Mouse (Mus musculus) liver, embryonic 12.5 days (tissue): ENCODE data around the gene Ino80b. TPM values are rescaled to one million over a fixed set of nuclear protein-coding genes. Genes with fewer than 3 reads are reported as not detected.
A peak's percentile ranks its signal among the peaks of the same experiment; 100 is the strongest.

ENCODE experiments used
- ATAC-seq: fragments of 200-750 bp; cut with Nextera tagmentation; 2 replicates; pipeline ENCODE4 v1.8.0; 2017; ENCODE audit warnings: moderate number of reproducible peaks, mild to moderate bottlenecking, moderate library complexity
- H3K27ac ChIP-seq: fragments of 300-500 bp; sonication (generic); 2 replicates; pipeline ENCODE4 v1.5.1; 2016; ENCODE audit warnings: mild to moderate bottlenecking
- H3K27me3 ChIP-seq: fragments of 300-500 bp; sonication (generic); replicated peaks from 2 replicates; pipeline ENCODE4 v1.6.1; 2016; ENCODE audit warnings: mild to moderate bottlenecking, moderate library complexity
- H3K36me3 ChIP-seq: fragments of 300-500 bp; sonication (generic); 2 replicates; pipeline ENCODE4 v1.6.1; 2016; ENCODE audit warnings: mild to moderate bottlenecking, moderate library complexity
- H3K4me1 ChIP-seq: fragments of 300-500 bp; sonication (generic); 2 replicates; pipeline ENCODE4 v1.6.1; 2016
- H3K4me2 ChIP-seq: fragments of 300-500 bp; sonication (generic); 2 replicates; pipeline ENCODE4 v1.6.1; 2016; ENCODE audit warnings: mild to moderate bottlenecking, moderate library complexity
- H3K4me3 ChIP-seq: fragments of 300-500 bp; sonication (generic); 2 replicates; pipeline ENCODE4 v1.5.1; 2016; ENCODE audit warnings: mild to moderate bottlenecking, moderate library complexity
- H3K9ac ChIP-seq: fragments of 300-500 bp; sonication (generic); 2 replicates; pipeline ENCODE4 v1.6.1; 2016; ENCODE audit warnings: mild to moderate bottlenecking, moderate library complexity
- H3K9me3 ChIP-seq: fragments of 300-500 bp; sonication (generic); replicated peaks from 2 replicates; pipeline ENCODE4 v1.6.1; 2016; ENCODE audit warnings: mild to moderate bottlenecking, moderate library complexity
- WGBS: fragments of 180-500 bp; shearing (Covaris S2); methylation state at CpG from one replicate; pipeline ENCODE4 v1.1.7; 2016; ENCODE audit not compliant: insufficient replicate concordance; 5-methylcytosine and 5-hydroxymethylcytosine counted together
- polyA plus RNA-seq: library from polyadenylated mRNA; unstranded; fragments of >200 nt; fragmentation: Nextera tagmentation; extraction: Ambion mirVana; gene quantifications from 2 replicates; pipeline ENCODE4 v1.2.1, GENCODE M21; 2016

The Ino80b gene
- polyA plus RNA-seq, 1 experiment from 2014 or later, result 12.1 TPM

DNA sequence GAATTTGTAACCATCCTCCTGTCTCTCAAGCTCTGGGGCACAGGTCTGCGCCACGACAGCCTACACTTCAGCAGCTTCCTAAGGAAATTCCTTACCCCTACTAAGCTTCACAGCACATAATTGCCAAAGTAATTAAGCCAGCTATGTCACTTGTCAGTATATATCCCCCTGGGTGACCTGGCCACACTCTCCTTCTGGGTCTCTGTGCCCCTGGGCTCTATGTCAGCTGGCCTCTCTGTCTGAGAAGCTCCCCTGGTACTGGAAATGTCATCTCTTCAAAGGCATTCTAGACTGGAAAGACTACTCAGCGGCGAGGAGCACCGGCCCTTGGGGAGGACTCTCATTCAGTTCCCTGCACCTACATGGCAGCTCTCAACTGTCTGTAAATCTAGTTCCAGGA, 2.3 kb downstream of the Ino80b start:
- Histone ChIP-seq H3K36me3 (peaks cover 27% of the 10 kb centered on the region), H3K4me1 (peaks cover 60% of the 10 kb centered on the region), H3K27ac (no peak overlapping the region; the same call in 1 of the 2 replicates), H3K27me3 (no peaks in the 10 kb centered on the region), H3K9ac (peak overlapping the region; percentile 88; the same call in 1 of the 2 replicates), H3K4me2 (peak overlapping the region; percentile 95), H3K9me3 (no peaks in the 10 kb centered on the region), H3K4me3 (peak overlapping the region; percentile 74)
- ATAC-seq, result no peak
- 92% methylated on average over 5 of the region's 5 CpGs for WGBS

DNA sequence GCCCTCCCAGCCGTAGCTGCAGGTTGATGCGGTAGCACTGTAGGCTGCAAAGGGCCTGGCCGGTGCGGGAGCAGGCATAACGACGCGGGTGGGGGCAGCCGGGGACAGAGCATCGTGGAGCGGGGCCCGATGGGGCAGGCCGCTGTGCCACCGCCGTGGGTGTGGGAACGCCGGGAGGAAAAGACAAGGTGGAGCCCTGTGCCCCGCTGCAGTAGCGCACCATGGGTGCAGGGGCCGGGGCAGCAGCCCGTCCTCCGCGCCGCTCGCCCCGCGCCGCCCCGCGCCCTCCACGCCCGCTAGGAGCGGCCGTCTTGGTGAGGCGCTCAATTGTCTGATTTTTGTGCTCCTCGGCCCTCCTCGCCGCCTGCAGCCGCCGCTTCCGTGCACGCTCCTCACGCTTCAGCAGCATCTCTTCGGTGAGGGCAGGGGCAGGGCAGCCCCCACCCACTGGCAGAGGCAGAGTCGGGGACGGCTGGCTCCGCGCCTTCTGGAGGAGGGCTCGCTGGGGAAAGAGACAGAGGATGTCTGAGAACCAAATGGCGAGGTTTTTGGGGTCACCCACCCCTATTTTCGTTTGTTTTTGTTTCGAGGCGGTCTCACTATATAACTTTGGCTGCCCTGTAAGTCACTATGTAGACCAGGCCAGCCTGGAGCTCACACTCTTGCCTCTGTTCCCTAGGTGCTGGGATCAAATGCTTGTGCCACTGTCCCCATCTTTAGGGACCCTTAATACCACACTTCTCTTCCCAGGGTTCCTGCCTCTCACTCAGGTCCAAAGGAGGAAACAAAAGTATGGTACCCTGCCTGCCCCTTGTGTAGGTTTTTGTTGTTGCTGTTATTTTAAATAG, 3.1 kb downstream of the Ino80b start:
- 2% methylated on average over 52 of the region's 52 CpGs for WGBS
- Histone ChIP-seq H3K27ac (peak overlapping the region; percentile 96), H3K27me3 (no peaks in the 10 kb centered on the region), H3K36me3 (peaks cover 36% of the 10 kb centered on the region), H3K4me1 (peaks cover 69% of the 10 kb centered on the region), H3K9me3 (no peaks in the 10 kb centered on the region), H3K4me2 (peak overlapping the region; percentile 95), H3K9ac (peak overlapping the region; percentile 88), H3K4me3 (peak overlapping the region; percentile 74)
- peak; percentile 40 for ATAC-seq

DNA sequence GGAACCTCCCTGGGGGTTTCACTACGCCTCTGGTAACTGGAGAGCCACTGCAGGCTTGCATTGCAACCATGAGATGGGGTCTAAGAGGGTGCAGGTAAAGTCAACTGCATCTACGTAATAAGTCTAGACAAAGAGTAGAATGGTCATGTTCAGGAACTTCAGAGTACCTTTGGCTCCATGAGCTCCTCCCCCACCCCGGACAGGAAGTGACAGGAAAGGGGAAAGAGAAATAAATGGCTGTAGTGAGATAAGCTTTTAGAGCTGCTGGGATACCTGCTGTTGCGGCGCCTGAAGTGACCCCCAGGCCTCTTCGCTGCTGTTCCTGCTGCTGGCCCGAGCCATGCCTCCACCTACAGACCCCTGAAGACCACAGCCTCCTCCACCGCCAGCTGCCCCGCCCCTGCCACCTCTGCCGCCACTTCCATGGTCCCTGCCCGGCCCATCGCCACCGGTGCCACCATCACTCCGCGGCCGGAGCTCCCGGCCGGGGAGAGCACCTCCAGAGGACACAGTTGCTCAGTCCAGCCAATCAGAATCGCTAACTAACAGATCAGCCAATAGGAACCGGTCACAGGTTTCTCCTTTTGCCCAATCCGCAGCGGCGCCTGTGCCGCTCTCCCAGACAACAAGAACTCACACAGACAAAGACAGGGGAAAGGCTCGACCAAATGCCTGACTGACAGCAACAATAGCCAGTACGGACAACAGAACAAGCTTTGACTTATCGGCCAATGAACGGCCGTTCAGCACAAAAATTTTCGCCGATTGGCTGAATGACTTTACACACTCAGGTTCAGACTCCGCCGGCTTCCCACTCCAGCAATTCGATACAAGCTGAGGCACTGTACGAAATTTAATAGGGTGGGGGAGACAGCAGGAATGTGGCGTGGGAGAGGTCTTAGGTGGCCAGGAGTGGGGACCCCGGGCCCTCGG, 4.0 kb downstream of the Ino80b start, which contains the start of gene Wbp1:
TSS of gene Wbp1 (minus strand) at position 630 of the 933 bp plus-strand sequence.
- no peaks in the 10 kb centered on the region for H3K9me3 ChIP-seq
- H3K36me3 ChIP-seq, result peaks cover 42% of the 10 kb centered on the region
- no peaks in the 10 kb centered on the region for H3K27me3 ChIP-seq
- H3K4me3 ChIP-seq, result peak within 1 kb of the TSS; percentile 74
- under 1% methylated on average over 38 of the region's 38 CpGs for WGBS
- peak within 1 kb of the TSS; percentile 95 for H3K4me2 ChIP-seq
- H3K9ac ChIP-seq, result peak within 1 kb of the TSS; percentile 88
- peaks cover 78% of the 10 kb centered on the region for H3K4me1 ChIP-seq
- H3K27ac ChIP-seq, result peak within 1 kb of the TSS; percentile 96
- peak; percentile 90 for ATAC-seq

DNA sequence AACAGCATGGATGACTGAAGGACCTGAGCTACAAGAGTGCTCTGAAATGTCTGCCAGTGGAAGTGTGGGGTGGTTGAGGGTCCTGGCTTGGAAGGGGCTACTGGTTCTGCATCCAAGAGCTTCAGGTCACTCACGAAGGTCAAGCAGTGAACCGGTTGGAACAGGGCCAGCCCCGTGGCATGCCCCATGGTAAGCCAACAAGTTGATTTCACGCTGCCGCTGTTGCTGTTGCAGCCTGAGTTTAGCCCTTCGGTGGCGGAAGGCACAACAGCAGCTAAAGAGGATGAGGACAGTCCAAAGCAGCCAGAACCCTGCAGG, 5.5 kb downstream of the Ino80b start:
- H3K4me3 ChIP-seq, result peak overlapping the region; percentile 74

DNA sequence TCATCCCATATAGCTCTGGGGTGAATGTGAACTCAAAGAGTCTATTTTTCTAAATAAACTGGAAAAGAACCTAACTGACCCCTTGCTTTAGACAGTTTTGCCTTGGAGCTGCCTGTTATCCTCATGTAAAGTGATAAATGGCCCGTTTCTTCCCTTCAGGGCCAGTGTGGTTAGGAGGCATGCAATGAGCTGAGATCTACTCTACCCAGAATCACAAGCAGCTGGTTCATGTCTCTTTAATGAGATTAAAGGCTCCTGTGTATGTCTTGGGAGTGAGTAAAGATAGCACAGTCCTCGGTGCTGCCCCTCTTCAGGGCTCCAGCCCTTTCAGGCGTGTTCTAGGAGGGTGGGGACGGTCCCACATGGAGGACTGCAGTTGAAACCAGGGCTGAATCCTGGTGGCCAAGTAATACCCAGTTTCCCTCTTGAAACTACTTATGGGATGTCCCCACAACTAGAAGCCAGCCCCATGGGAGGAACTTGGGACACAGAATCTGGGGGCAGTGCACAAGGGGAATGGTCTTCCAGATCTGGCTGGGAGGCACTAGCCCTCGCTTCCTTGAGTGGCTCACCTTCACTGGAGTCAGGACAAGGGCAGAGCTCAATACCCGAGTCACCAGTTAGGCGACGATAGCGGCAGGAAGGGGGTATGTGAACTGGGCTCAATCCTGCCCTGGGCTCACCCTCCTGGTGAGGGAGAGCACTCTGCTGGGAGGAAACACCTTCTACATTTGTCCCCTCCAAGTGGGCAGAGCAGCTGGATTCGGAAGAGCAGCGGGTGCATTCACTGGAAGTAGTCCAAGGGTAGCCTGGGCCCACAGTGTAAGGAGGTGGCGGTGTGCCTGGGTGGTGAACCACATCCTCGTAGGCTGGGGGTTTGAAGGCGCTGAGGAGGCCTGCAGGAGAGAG, 6.2 kb downstream of the Ino80b start:
- peak overlapping the region; percentile 95 for H3K4me2 ChIP-seq
- H3K9me3 ChIP-seq, result no peaks in the 10 kb centered on the region
- peaks cover 80% of the 10 kb centered on the region for H3K4me1 ChIP-seq
- peaks cover 42% of the 10 kb centered on the region for H3K36me3 ChIP-seq
- no peak for ATAC-seq
- peak overlapping the region; percentile 88; the same call in 1 of the 2 replicates for H3K9ac ChIP-seq
- 0 out of 2 replicates have a peak overlapping the region, but pooled peaks have one; percentile 74 for H3K4me3 ChIP-seq
- peak overlapping the region; percentile 96 for H3K27ac ChIP-seq
- no peaks in the 10 kb centered on the region for H3K27me3 ChIP-seq
- 67% methylated on average over 14 of the region's 14 CpGs for WGBS

More for the DNA sequence above, 5.5 kb downstream of the Ino80b start:
- ATAC-seq, result no peak
- WGBS, result 77% methylated on average over 7 of the region's 7 CpGs
- Histone ChIP-seq H3K4me2 (peak overlapping the region; percentile 95), H3K4me1 (peaks cover 79% of the 10 kb centered on the region), H3K9me3 (no peaks in the 10 kb centered on the region), H3K27me3 (no peaks in the 10 kb centered on the region), H3K36me3 (peaks cover 42% of the 10 kb centered on the region), H3K9ac (peak overlapping the region; percentile 88), H3K27ac (peak overlapping the region; percentile 96)

DNA sequence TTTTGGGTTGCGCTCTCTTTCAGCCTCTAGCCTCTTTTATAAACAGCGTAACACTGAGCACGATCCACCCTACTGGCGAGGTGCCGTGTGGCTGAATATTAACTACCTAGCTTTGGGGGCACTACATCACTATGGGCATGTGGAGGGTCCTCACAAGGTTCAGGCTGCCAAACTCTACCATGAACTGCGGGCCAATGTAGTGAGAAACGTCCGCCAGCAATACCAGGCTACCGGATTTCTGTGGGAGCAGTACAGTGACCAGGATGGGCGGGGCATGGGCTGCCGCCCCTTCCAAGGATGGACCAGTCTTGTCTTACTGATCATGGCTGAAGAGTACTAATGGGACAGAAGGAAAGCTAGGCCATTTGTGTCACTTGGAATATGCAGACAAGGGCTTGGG, 6.9 kb downstream of the Ino80b start:
- Histone ChIP-seq H3K36me3 (peaks cover 38% of the 10 kb centered on the region), H3K4me3 (no peak overlapping the region), H3K9me3 (no peaks in the 10 kb centered on the region), H3K27me3 (no peaks in the 10 kb centered on the region), H3K4me2 (no peak overlapping the region), H3K4me1 (peaks cover 80% of the 10 kb centered on the region), H3K27ac (peak overlapping the region; percentile 0; the same call in 1 of the 2 replicates), H3K9ac (no peak overlapping the region)
- WGBS, result 79% methylated on average over 11 of the region's 11 CpGs
- no peak for ATAC-seq

DNA sequence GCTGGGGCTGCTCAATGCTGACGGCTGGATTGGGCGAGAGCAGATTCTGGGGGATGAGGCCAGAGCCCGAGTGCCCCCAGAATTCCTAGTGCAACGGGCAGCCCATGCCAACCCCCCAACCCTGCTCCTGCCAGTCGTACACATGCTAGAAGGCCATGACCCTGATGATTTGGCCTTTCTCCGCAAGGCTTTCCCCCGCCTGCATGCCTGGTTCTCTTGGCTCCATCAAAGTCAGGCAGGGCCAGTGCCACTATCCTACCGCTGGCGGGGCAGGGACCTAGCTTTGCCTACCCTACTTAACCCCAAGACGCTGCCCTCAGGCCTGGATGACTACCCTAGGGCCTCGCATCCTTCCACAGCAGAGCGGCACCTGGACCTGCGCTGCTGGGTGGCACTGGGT, 7.6 kb downstream of the Ino80b start:
- Histone ChIP-seq H3K4me1 (peaks cover 74% of the 10 kb centered on the region), H3K9ac (no peak overlapping the region), H3K9me3 (no peaks in the 10 kb centered on the region), H3K27ac (0 out of 2 replicates have a peak overlapping the region, but pooled peaks have one; percentile 42), H3K27me3 (no peaks in the 10 kb centered on the region), H3K36me3 (peaks cover 33% of the 10 kb centered on the region), H3K4me3 (no peak overlapping the region), H3K4me2 (peak overlapping the region; percentile 95; the same call in 1 of the 2 replicates)
- 85% methylated on average over 13 of the region's 13 CpGs for WGBS
- no peak for ATAC-seq

DNA sequence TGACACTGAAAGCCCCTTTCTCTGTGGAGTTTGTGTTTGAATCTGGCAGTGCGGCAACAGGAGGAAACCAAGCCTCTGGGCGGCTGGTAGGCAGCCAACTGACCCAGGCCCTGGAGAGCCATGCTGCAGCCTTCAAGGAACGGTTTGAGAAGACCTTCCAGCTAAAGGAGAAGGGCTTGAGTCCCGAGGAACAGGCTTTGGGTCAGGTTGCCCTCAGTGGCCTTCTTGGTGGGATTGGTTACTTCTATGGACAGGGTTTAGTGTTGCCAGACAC, 8.1 kb downstream of the Ino80b start:
- H3K27ac ChIP-seq, result peak overlapping the region; percentile 88; the same call in 1 of the 2 replicates
- H3K9ac ChIP-seq, result peak overlapping the region; percentile 96; the same call in 1 of the 2 replicates
- peaks cover 33% of the 10 kb centered on the region for H3K36me3 ChIP-seq
- H3K9me3 ChIP-seq, result no peaks in the 10 kb centered on the region
- H3K27me3 ChIP-seq, result no peaks in the 10 kb centered on the region
- H3K4me3 ChIP-seq, result no peak overlapping the region
- ATAC-seq, result no peak
- H3K4me2 ChIP-seq, result peak overlapping the region; percentile 95
- H3K4me1 ChIP-seq, result peaks cover 73% of the 10 kb centered on the region
- WGBS, result 87% methylated on average over 4 of the region's 4 CpGs

DNA sequence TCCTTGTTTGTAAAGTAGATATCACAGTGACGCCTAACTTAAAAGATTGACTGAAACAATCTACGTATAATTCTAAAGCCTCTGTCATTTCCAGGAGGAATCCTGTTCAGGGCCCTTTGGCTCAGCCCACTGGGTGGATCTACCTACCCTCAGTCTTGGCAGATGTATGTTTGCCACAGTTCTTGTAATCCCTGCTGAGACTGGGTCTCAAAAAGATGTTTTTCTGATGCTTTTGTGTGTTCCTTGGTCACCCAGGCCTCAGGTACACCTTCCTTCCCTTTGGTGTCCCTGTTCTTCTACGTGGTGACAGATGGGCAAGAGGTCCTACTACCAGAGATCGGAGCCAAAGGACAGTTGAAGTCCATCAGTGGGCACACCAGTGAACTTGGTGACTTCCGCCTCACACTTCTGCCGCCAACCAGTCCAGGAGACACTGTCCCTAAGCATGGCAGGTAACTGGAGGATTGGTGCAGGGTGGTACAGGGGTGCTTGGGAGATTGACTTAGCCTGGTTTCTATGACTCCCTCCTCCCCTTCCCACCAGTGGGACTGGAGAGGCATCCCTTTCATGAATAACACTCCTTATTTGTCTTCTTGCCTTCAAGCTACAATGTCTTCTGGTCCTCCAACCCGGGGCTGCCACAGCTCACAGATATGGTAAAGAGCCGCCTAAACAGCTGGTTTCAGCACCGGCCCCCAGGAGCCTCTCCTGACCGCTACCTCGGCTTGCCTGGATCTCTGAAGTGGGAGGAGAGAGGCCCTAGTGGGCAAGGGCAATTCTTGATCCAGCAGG, 8.7 kb downstream of the Ino80b start:
- Histone ChIP-seq H3K4me2 (peak overlapping the region; percentile 95), H3K9ac (peak overlapping the region; percentile 96), H3K4me1 (peaks cover 77% of the 10 kb centered on the region), H3K4me3 (peak overlapping the region; percentile 86), H3K27ac (peak overlapping the region; percentile 88), H3K9me3 (no peaks in the 10 kb centered on the region), H3K27me3 (no peaks in the 10 kb centered on the region), H3K36me3 (peaks cover 34% of the 10 kb centered on the region)
- WGBS, result 71% methylated on average over 11 of the region's 11 CpGs
- ATAC-seq, result no peak

DNA sequence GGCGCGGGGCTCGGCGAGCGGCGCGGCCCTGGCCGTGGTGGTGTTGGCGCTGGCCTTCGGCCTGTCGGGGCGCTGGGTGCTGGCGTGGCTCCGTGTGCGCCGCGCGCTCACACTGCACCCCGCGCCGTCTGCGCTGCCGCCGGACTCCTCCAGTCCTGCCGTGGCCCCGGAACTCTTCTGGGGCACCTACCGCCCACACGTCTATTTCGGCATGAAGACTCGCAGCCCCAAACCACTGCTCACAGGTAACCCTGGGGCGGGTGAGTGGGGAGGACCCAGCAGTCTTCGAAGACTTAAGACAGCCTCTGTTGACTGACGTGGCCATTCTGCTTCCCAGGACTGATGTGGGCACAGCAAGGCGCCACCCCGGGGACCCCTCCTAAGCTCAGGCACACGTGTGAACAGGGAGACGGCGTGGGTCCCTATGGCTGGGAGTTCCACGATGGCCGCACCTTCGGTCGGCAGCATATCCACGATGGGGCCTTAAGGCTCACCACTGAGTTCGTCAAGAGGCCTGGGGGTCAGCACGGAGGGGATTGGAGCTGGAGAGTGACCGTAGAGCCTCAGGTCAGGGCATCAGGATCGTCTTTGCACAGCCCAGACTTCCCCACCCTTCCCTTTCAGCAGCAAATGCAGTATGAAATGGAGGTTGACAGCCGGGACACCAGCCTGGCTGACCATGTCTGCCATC, 9.4 kb downstream of the Ino80b start:
- H3K4me3 ChIP-seq, result peak overlapping the region; percentile 86
- H3K27ac ChIP-seq, result peak overlapping the region; percentile 88
- peaks cover 83% of the 10 kb centered on the region for H3K4me1 ChIP-seq
- no peaks in the 10 kb centered on the region for H3K9me3 ChIP-seq
- H3K27me3 ChIP-seq, result no peaks in the 10 kb centered on the region
- peaks cover 41% of the 10 kb centered on the region for H3K36me3 ChIP-seq
- peak overlapping the region; percentile 96 for H3K9ac ChIP-seq
- peak overlapping the region; percentile 95 for H3K4me2 ChIP-seq
- peak; percentile 53 for ATAC-seq
- WGBS, result under 1% methylated on average over 45 of the region's 48 CpGs
